Mouse (Mus musculus) megakaryocyte, embryonic 14.5 days (primary cell): Measurements from ENCODE around the gene Lrrtm3.

Experiments
- FLI1 ChIP-seq: IDR thresholded peaks from 2 replicates; pipeline ENCODE4 v1.6.1; 2012; ENCODE audit warnings: low read length, inconsistent platforms, mixed read lengths
- GATA1 ChIP-seq: IDR thresholded peaks from 3 replicates; pipeline ENCODE4 v1.6.1; 2012; ENCODE audit warnings: mixed read lengths, low read length, inconsistent platforms, borderline replicate concordance

DNA sequence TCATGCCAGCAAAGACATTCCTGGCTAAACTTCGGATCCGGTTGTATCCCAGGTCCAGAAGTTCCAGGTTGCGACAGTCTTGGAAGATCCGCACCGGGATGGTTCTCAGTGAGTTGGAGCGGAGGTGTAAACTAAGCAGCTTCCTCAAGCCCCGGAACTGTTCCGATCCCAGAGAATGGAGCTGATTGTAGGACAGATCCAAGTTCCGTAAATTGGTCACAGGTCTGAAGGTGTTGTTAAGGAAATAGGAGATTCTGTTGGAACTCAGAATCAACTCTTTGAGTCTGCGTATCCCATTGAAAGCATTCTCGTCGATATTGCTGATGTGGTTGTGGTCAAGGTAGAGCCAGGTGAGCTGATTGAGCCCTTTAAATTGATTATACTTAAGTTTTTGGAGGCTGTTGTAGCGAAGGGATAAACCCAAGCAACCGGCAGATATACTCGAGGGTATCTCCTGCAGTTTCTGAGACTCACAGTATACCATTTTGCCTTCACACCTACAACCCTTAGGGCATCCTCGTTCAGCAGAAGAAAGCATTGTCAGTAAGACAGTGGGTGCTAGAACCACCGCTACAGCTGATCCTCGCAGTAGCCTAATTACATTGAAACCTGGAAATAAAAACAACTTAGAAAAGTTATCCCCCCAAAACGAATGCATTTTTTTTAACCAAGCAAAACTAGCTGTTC is 1.2 kb downstream of the Lrrtm3 start:
- TF ChIP-seq GATA1, result no peak
- TF ChIP-seq FLI1, result no peak
